Mouse (Mus musculus): ENCODE measurements at regions not wholly inside any gene's neighbourhood (a gene's known extent, or its start where the extent isn't known, plus 50 kb on each side); places are given as distances from the start of the nearest gene placed in this dataset.

DNA sequence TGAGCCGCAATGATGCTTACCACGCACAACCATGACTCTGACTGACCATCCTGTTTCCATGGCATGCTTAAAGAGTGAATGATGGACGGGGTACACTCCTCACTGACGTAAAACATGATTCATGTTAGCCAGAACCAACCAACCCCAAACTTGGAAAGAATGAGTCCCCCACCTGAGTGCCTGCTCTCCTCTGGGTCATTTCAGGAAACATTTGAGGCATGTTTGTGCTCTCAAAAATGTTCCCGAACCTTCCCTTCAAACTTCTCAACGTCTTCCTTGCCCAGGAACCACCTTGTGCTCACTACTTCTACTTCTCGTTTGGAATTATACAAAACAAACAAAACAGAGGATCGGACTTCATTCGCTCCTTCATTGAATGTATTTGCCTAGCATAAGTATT, 95.7 kb downstream of the Tmco5 start:
- Histone ChIP-seq H3K27ac (peak overlapping the region; percentile 97; the same call in 1 of the 2 replicates), H3K27me3 (no peaks in the 10 kb centered on the region), H3K36me3 (no peaks in the 10 kb centered on the region), H3K4me3 (no peak overlapping the region), H3K4me1 (peaks cover 70% of the 10 kb centered on the region), H3K4me2 (replicated peaks) (peak overlapping the region; percentile 75), H3K9ac (no peak overlapping the region), H3K9me3 (no peaks in the 10 kb centered on the region)
- ATAC-seq (ENCODE audit: low FRiP score, low read depth) = no peak
- 79% methylated on average over 9 of the region's 9 CpGs for WGBS

GRCm38 (mm10) chr2:116974569-116975060, 96.1 kb downstream of the Tmco5 start:
- H3K4me2 ChIP-seq (replicated peaks) = peak overlapping the region; percentile 75

GRCm38 (mm10) chr2:116975091-116975600, 96.7 kb downstream of the Tmco5 start:
- Histone ChIP-seq H3K27ac (peak overlapping the region; percentile 97), H3K4me3 (peak overlapping the region; percentile 54), H3K36me3 (no peaks in the 10 kb centered on the region), H3K4me2 (replicated peaks) (peak overlapping the region; percentile 75), H3K4me1 (peaks cover 77% of the 10 kb centered on the region), H3K9me3 (no peaks in the 10 kb centered on the region), H3K27me3 (no peaks in the 10 kb centered on the region), H3K9ac (peak overlapping the region; percentile 75)
- WGBS = under 1% methylated on average over 14 of the region's 14 CpGs
- ATAC-seq (ENCODE audit: low FRiP score, low read depth) = peak; percentile 5; the same call in 1 of the 2 replicates

More at GRCm38 (mm10) chr2:116974569-116975060, 96.1 kb downstream of the Tmco5 start:
- H3K9me3 ChIP-seq = no peaks in the 10 kb centered on the region
- H3K4me1 ChIP-seq = peaks cover 72% of the 10 kb centered on the region
- H3K27ac ChIP-seq = peak overlapping the region; percentile 97
- H3K27me3 ChIP-seq = no peaks in the 10 kb centered on the region
- H3K4me3 ChIP-seq = peak overlapping the region; percentile 54
- H3K36me3 ChIP-seq = no peaks in the 10 kb centered on the region
- peak overlapping the region; percentile 75; the same call in 1 of the 2 replicates for H3K9ac ChIP-seq
- no peak for ATAC-seq (ENCODE audit: low FRiP score, low read depth)
- 29% methylated on average over 7 of the region's 7 CpGs for WGBS

DNA sequence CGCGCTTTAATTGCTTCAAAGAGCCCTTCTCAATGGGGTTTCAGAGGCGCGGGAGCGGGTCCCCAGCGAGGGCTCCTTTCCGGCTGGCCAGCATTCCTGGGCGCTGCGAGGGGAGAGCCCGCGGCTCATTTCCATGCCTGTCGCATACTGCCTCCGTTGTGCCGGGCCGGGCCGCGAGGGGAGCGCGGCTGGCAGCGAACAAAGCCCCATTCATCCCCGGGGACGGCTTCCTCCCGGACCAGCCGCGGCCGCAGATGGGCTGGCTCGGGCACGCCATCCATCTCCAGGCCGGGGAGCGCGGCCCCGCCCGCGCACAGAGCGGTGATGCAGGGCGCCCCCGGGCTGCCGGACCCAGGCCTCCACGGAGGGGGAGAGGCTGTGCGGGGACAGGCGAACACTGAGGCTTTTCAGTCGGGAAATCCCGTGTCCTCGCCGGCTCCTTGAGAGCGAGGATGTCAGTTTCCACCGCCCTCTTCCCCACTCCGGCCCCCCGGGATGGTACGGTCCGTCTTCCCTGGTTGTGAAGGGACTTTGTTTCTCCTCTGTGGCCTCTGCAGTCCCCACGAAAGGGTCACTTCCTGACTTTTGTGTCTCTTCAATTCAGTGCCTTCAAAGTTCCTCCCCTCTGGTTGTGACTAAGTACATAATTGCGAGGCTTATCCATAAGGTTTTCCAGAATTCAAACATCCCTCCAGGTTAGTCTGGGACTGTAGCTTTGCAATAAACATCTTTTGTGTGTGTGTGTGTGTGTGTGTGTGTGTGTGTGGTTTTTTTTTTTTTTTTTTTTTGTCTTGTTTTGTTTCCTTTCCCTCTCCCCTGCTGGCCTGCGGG, 97.3 kb downstream of the Tmco5 start:
- peaks cover 82% of the 10 kb centered on the region for H3K4me1 ChIP-seq

DNA sequence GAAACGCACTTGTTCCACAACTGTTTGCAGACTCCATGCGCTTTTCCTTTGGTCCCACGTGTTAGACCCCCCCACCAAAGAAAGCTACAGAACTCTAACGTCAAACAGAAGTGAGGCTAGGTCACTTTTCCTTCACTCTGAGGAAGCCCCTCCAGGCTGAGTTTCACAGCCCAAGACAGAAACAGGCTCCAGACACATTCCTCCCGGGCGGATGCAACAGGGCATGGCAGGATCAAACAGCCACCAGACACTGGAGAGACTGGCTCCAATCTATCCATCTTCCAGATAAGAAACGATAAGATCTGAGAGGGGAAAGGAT, 97.9 kb downstream of the Tmco5 start:
- Histone ChIP-seq H3K36me3 (no peaks in the 10 kb centered on the region), H3K4me3 (peak overlapping the region; percentile 54), H3K4me1 (peaks cover 77% of the 10 kb centered on the region), H3K4me2 (replicated peaks) (peak overlapping the region; percentile 75), H3K9me3 (no peaks in the 10 kb centered on the region), H3K27ac (peak overlapping the region; percentile 97), H3K27me3 (no peaks in the 10 kb centered on the region), H3K9ac (peak overlapping the region; percentile 43; the same call in 1 of the 2 replicates)
- 0 out of 2 replicates have a peak, but pooled peaks have one; percentile 3 for ATAC-seq (ENCODE audit: low FRiP score, low read depth)
- under 1% methylated on average over 7 of the region's 7 CpGs for WGBS

More for the DNA sequence above, 97.3 kb downstream of the Tmco5 start:
- Histone ChIP-seq H3K27me3 (no peaks in the 10 kb centered on the region), H3K9me3 (no peaks in the 10 kb centered on the region), H3K9ac (peak overlapping the region; percentile 75), H3K36me3 (no peaks in the 10 kb centered on the region), H3K27ac (peak overlapping the region; percentile 97), H3K4me3 (peak overlapping the region; percentile 54), H3K4me2 (replicated peaks) (peak overlapping the region; percentile 75)
- under 1% methylated on average over 54 of the region's 54 CpGs for WGBS
- peak; percentile 81 for ATAC-seq (ENCODE audit: low FRiP score, low read depth)

GRCm38 (mm10) chr2:116976951-116977503, 98.5 kb downstream of the Tmco5 start:
- Histone ChIP-seq H3K4me3 (no peak overlapping the region), H3K9ac (no peak overlapping the region), H3K4me1 (peaks cover 71% of the 10 kb centered on the region), H3K4me2 (replicated peaks) (peak overlapping the region; percentile 75), H3K36me3 (no peaks in the 10 kb centered on the region), H3K9me3 (no peaks in the 10 kb centered on the region), H3K27me3 (no peaks in the 10 kb centered on the region), H3K27ac (peak overlapping the region; percentile 97)
- 7% methylated on average over 9 of the region's 9 CpGs for WGBS
- ATAC-seq (ENCODE audit: low FRiP score, low read depth) = peak; percentile 17; the same call in 1 of the 2 replicates

DNA sequence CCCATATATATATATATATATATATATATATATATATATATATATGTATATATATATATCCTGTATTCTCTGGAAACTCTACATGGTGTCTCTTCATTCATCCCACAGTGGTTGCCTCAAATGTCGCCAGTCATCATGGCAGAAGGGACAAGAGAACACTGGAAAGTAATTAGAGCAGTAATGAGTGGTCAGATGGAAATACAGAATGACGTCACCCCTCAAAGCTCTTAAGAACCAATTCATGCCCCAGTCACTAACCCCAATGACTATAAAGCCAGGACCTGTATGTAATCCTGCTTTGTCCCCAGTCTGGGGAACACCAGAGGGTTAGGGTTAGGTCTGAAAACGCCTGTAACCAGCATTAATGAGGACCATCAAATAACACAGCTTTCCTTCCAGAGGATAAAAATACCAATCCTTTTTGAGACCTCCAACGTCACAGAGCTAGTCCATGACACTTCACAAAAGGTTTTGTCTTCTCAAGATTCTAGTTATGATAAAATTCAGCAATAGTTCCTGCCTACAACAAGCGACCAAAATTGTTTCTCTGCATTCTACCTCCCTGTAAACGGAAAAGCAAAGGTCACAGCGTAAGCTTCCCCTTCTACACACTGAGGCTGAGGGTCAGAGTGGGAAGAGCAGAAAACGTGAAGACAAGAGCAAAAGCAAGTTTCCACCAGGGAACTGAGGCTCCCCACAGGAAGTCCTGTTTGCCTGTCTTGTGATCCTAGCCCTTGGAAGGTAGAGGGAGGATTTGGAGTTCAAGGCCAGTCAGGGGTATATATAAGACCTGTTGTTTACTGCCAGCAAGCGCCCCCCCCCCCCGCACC, 99.5 kb downstream of the Tmco5 start:
- H3K4me2 ChIP-seq (replicated peaks) = no peak overlapping the region
- H3K4me1 ChIP-seq = peaks cover 63% of the 10 kb centered on the region
- H3K36me3 ChIP-seq = no peaks in the 10 kb centered on the region
- no peaks in the 10 kb centered on the region for H3K9me3 ChIP-seq
- H3K27me3 ChIP-seq = no peaks in the 10 kb centered on the region
- H3K4me3 ChIP-seq = no peak overlapping the region
- H3K9ac ChIP-seq = no peak overlapping the region
- H3K27ac ChIP-seq = peak overlapping the region; percentile 52; the same call in 1 of the 2 replicates
- no peak for ATAC-seq (ENCODE audit: low FRiP score, low read depth)
- WGBS = 53% methylated on average over 10 of the region's 10 CpGs

GRCm38 (mm10) chr2:116978809-116979208, 100.3 kb downstream of the Tmco5 start:
- Histone ChIP-seq H3K9me3 (no peaks in the 10 kb centered on the region), H3K36me3 (no peaks in the 10 kb centered on the region), H3K4me3 (no peak overlapping the region), H3K27me3 (no peaks in the 10 kb centered on the region), H3K4me2 (replicated peaks) (no peak overlapping the region), H3K9ac (no peak overlapping the region), H3K4me1 (peaks cover 54% of the 10 kb centered on the region), H3K27ac (no peak overlapping the region; the same call in 1 of the 2 replicates)
- WGBS = 63% methylated on average over 4 of the region's 4 CpGs
- ATAC-seq (ENCODE audit: low FRiP score, low read depth) = no peak

- Histone ChIP-seq H3K9me3 (no peaks in the 10 kb centered on the region), H3K4me2 (replicated peaks) (no peak overlapping the region), H3K27ac (peak overlapping the region; percentile 52), H3K9ac (no peak overlapping the region), H3K4me1 (peaks cover 45% of the 10 kb centered on the region), H3K36me3 (no peaks in the 10 kb centered on the region), H3K27me3 (no peaks in the 10 kb centered on the region), H3K4me3 (no peak overlapping the region)
- WGBS = 8% methylated on average over 10 of the region's 10 CpGs
- no peak for ATAC-seq (ENCODE audit: low FRiP score, low read depth)
Measured at GRCm38 (mm10) chr2:116979561-116980391, 101.3 kb downstream of the Tmco5 start.

GRCm38 (mm10) chr2:116980692-116981091, 102.2 kb downstream of the Tmco5 start:
- Histone ChIP-seq H3K4me1 (peaks cover 39% of the 10 kb centered on the region), H3K9ac (no peak overlapping the region), H3K4me2 (replicated peaks) (no peak overlapping the region), H3K9me3 (no peaks in the 10 kb centered on the region), H3K4me3 (no peak overlapping the region), H3K27ac (no peak overlapping the region; the same call in 1 of the 2 replicates), H3K36me3 (no peaks in the 10 kb centered on the region), H3K27me3 (no peaks in the 10 kb centered on the region)
- 50% methylated on average over 5 of the region's 5 CpGs for WGBS
- no peak for ATAC-seq (ENCODE audit: low FRiP score, low read depth)

- Histone ChIP-seq H3K27ac (no peak overlapping the region), H3K4me2 (replicated peaks) (no peak overlapping the region), H3K9me3 (no peaks in the 10 kb centered on the region), H3K36me3 (no peaks in the 10 kb centered on the region), H3K4me3 (no peak overlapping the region), H3K27me3 (no peaks in the 10 kb centered on the region), H3K4me1 (peaks cover 21% of the 10 kb centered on the region), H3K9ac (no peak overlapping the region)
- WGBS = 84% methylated on average over 5 of the region's 5 CpGs
- ATAC-seq (ENCODE audit: low FRiP score, low read depth) = no peak
Measured at GRCm38 (mm10) chr2:116983351-116983750, 104.9 kb downstream of the Tmco5 start.

All from limb, embryonic 13.5 days (tissue).